Mouse (Mus musculus): Measurements from ENCODE around the gene Ptpn13.

DNA sequence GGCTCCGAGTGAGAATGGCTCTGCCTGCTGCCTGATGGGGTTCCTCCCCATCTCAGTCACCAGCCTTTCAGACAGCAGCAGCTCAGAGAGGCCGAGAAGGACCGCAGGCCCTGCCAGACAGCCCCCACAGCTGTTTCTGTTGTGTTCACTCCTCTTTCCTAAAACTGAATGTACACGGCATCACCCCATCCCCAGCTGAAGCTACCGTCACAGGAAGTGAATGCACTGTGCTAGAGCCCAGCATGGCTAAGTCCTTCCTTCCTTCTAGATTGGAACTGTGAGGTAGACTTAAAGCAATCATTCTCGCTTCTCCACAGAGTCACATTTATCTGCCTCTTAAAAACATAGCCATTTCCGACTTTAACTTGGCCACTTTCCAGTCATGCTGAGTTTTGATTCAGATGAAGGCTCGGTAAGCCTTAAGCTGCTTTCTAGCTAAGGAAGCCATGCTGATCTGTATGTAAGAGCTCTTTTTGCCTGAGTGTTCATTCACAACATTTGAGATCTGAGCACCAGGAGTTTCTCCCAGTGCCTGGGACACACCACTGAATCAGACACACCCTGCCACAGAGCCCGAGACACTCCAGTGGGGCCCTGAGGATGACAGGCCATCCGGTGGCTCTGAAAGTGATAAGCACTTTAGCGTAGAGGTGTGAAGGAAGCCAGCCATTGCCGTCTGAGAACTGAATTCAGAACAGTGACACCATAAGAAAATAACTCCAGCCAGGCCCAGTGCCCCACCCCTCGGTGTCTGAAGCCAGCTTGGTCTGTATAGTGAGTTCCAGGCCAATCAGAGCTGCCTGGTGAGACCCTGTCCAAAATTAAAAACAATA is 170.6 kb downstream of the Ptpn13 start:
- TF ChIP-seq CTCF (IDR thresholded peaks at IDR 0.05; ENCODE audit: borderline replicate concordance, extremely low read depth, insufficient read depth, insufficient read length) = no peak
- TF ChIP-seq POLR2A (IDR thresholded peaks at IDR 0.05; ENCODE audit: borderline replicate concordance, extremely low read depth, insufficient read depth, insufficient read length, poor library complexity, severe bottlenecking) = no peak

All from brain, embryonic 14.5 days (tissue).